Mouse (Mus musculus) erythroblast, embryonic 14.5 days (primary cell): Measurements from ENCODE around the gene Olfr97. TPM values are rescaled to one million over a fixed set of nuclear protein-coding genes. Genes with fewer than 3 reads are reported as not detected.
"Not testable (repeated sequence)": the region's sequence is repeated elsewhere in the genome, so short reads cannot be mapped to it uniquely, and the experiment has no call there.

ENCODE experiments used
- H3K27me3 ChIP-seq: 2 replicates; pipeline ENCODE4 v1.6.1; 2012; ENCODE audit warnings: inconsistent platforms; ENCODE audit not compliant: control insufficient read depth
- H3K36me3 ChIP-seq: 2 replicates; pipeline ENCODE4 v1.6.1; 2012; ENCODE audit warnings: mild to moderate bottlenecking, inconsistent platforms; ENCODE audit not compliant: control insufficient read depth
- H3K4me1 ChIP-seq: 2 replicates; pipeline ENCODE4 v1.6.1; 2012; ENCODE audit warnings: inconsistent platforms; ENCODE audit not compliant: control insufficient read depth
- H3K4me3 ChIP-seq: replicated peaks from 2 replicates; pipeline ENCODE3; 2012; ENCODE audit warnings: moderate library complexity, mild to moderate bottlenecking, inconsistent platforms
- H3K9me3 ChIP-seq: 2 replicates; pipeline ENCODE4 v1.6.1; 2012; ENCODE audit warnings: low read length, inconsistent platforms, mixed read lengths; ENCODE audit not compliant: control insufficient read depth
- GATA1 ChIP-seq: IDR thresholded peaks from 2 replicates; pipeline ENCODE4 v1.6.1; 2012; ENCODE audit warnings: low read length, inconsistent platforms, mixed read lengths
- TAL1 ChIP-seq: IDR thresholded peaks from 3 replicates; pipeline ENCODE4 v1.6.1; 2012; ENCODE audit warnings: low read length, inconsistent platforms, mixed read lengths
- polyA plus RNA-seq: library from polyadenylated mRNA; stranded (reverse); fragments of >175 nt; gene quantifications from 2 replicates; pipeline ENCODE4 v1.2.3, GENCODE M21; 2012

Gene Olfr97
- polyA plus RNA-seq = not detected in 2 replicates

- H3K9me3 ChIP-seq = peaks cover 11% of the 10 kb centered on the region
- not testable (repeated sequence) for H3K4me3 ChIP-seq, H3K4me1 ChIP-seq, H3K36me3 ChIP-seq, H3K27me3 ChIP-seq
Observed at GRCm38 (mm10) chr17:37237230-37237629, at the start of gene Olfr97. Olfr97 (minus strand) TSS chr17:37237330.

GRCm38 (mm10) chr17:37283360-37283759 lies 46.2 kb upstream of the Olfr97 start, which contains the start of gene Olfr99:
Olfr99 (minus strand) TSS chr17:37283460.
- TF ChIP-seq GATA1 = no peak
- TF ChIP-seq TAL1 = no peak
- no peak within 1 kb of the TSS for H3K4me3 ChIP-seq
- H3K27me3 ChIP-seq = no peaks in the 10 kb centered on the region
- H3K4me1 ChIP-seq = no peaks in the 10 kb centered on the region
- H3K9me3 ChIP-seq = no peaks in the 10 kb centered on the region
- H3K36me3 ChIP-seq = no peaks in the 10 kb centered on the region

GRCm38 (mm10) chr17:37280331-37280730 lies 43.2 kb upstream of the Olfr97 start:
- TF ChIP-seq GATA1 (no peak), TAL1 (no peak)
- Histone ChIP-seq H3K4me3 (no peak overlapping the region), H3K36me3 (no peaks in the 10 kb centered on the region), H3K4me1 (no peaks in the 10 kb centered on the region), H3K27me3 (no peaks in the 10 kb centered on the region), H3K9me3 (no peaks in the 10 kb centered on the region)

- Histone ChIP-seq H3K9me3 (no peaks in the 10 kb centered on the region), H3K36me3 (no peaks in the 10 kb centered on the region), H3K4me1 (no peaks in the 10 kb centered on the region), H3K27me3 (no peaks in the 10 kb centered on the region), H3K4me3 (no peak overlapping the region)
- TF ChIP-seq TAL1 = no peak
- no peak for TF ChIP-seq GATA1
Observed at GRCm38 (mm10) chr17:37276573-37276972, 39.4 kb upstream of the Olfr97 start.

GRCm38 (mm10) chr17:37275626-37276248 lies 38.6 kb upstream of the Olfr97 start:
- Histone ChIP-seq H3K36me3 (no peaks in the 10 kb centered on the region), H3K27me3 (no peaks in the 10 kb centered on the region), H3K4me1 (peaks cover 3% of the 10 kb centered on the region), H3K9me3 (no peaks in the 10 kb centered on the region), H3K4me3 (no peak overlapping the region)
- no peak for TF ChIP-seq GATA1
- no peak for TF ChIP-seq TAL1

- no peak for TF ChIP-seq TAL1
- no peak for TF ChIP-seq GATA1
- peaks cover 12% of the 10 kb centered on the region for H3K4me1 ChIP-seq
- no peaks in the 10 kb centered on the region for H3K27me3 ChIP-seq
- H3K4me3 ChIP-seq = peak overlapping the region; percentile 60
- no peaks in the 10 kb centered on the region for H3K36me3 ChIP-seq
- no peaks in the 10 kb centered on the region for H3K9me3 ChIP-seq
Observed at GRCm38 (mm10) chr17:37270702-37271092, 33.6 kb upstream of the Olfr97 start.

GRCm38 (mm10) chr17:37270058-37270701 lies 33.0 kb upstream of the Olfr97 start, which contains the start of gene H2-M3:
H2-M3 (plus strand) TSS chr17:37270220.
- no peaks in the 10 kb centered on the region for H3K9me3 ChIP-seq
- peak within 1 kb of the TSS; percentile 60 for H3K4me3 ChIP-seq
- no peaks in the 10 kb centered on the region for H3K36me3 ChIP-seq
- no peaks in the 10 kb centered on the region for H3K27me3 ChIP-seq
- no peak for TF ChIP-seq TAL1
- no peak for TF ChIP-seq GATA1
- peaks cover 12% of the 10 kb centered on the region for H3K4me1 ChIP-seq

- TF ChIP-seq TAL1 = no peak
- TF ChIP-seq GATA1 = no peak
- H3K27me3 ChIP-seq = no peaks in the 10 kb centered on the region
- H3K9me3 ChIP-seq = no peaks in the 10 kb centered on the region
Observed at GRCm38 (mm10) chr17:37263626-37264025, 26.5 kb upstream of the Olfr97 start, which contains the start of gene Olfr98. Olfr98 (minus strand) TSS chr17:37263749.

GRCm38 (mm10) chr17:37250544-37250943 lies 13.4 kb upstream of the Olfr97 start:
- H3K9me3 ChIP-seq = no peaks in the 10 kb centered on the region
- no peaks in the 10 kb centered on the region for H3K36me3 ChIP-seq
- H3K4me3 ChIP-seq = no peak overlapping the region
- H3K4me1 ChIP-seq = no peaks in the 10 kb centered on the region
- H3K27me3 ChIP-seq = no peaks in the 10 kb centered on the region
- no peak for TF ChIP-seq GATA1
- TF ChIP-seq TAL1 = no peak

More at GRCm38 (mm10) chr17:37263626-37264025, 26.5 kb upstream of the Olfr97 start, which contains the start of gene Olfr98:
- no peaks in the 10 kb centered on the region for H3K4me1 ChIP-seq
- H3K4me3 ChIP-seq = no peak within 1 kb of the TSS
- H3K36me3 ChIP-seq = no peaks in the 10 kb centered on the region

- no peak overlapping the region for H3K4me3 ChIP-seq
- H3K4me1 ChIP-seq = no peaks in the 10 kb centered on the region
- TF ChIP-seq TAL1 (no peak), GATA1 (no peak)
- no peaks in the 10 kb centered on the region for H3K36me3 ChIP-seq
- no peaks in the 10 kb centered on the region for H3K27me3 ChIP-seq
- H3K9me3 ChIP-seq = no peaks in the 10 kb centered on the region
Observed at GRCm38 (mm10) chr17:37249460-37249859, 12.3 kb upstream of the Olfr97 start.
